Comparison of ENCODE assay signal across 19 mouse cellular contexts in genomic region chr17:12571924-12572463, GRCm38 (mm10). TPM values are rescaled to one million over a fixed set of nuclear protein-coding genes. Genes with fewer than 3 reads are reported as not detected.
DNase-seq lines count a peak whose midpoint lies in the region; ATAC-seq lines count a peak whose summit lies in the region.
"Had no signal": no experiment of that assay in that cellular context is flagged by ENCODE, and none has a peak within 500 bp of the region (broad histone marks: within the 10 kb centered on the region; RNA-seq: fewer than 3 reads in every experiment).

No protein-coding gene starts in this region.

- H3K27ac ChIP-seq in heart, embryonic 12.5 days (ENCODE audit: poor library complexity, severe bottlenecking): no peak overlapping the region
- H3K27ac ChIP-seq: limb, embryonic 12.5 days; liver, embryonic 15.5 days; macrophage; midbrain, embryonic 13.5 days; stomach, embryonic 15.5 days had no signal

- no peak overlapping the region for H3K9ac ChIP-seq in heart, embryonic 12.5 days
- H3K9ac ChIP-seq: limb, embryonic 12.5 days; liver, embryonic 15.5 days; midbrain, embryonic 13.5 days; stomach, embryonic 15.5 days had no signal

- H3K4me3 ChIP-seq in heart, embryonic 12.5 days: no peak overlapping the region
- H3K4me3 ChIP-seq: limb, embryonic 12.5 days; liver, embryonic 15.5 days; midbrain, embryonic 13.5 days; stomach, embryonic 15.5 days had no signal

- no peaks in the 10 kb centered on the region for H3K9me3 ChIP-seq in heart, embryonic 12.5 days (replicated peaks)
- H3K9me3 ChIP-seq: limb, embryonic 12.5 days; liver, embryonic 15.5 days; midbrain, embryonic 13.5 days; stomach, embryonic 15.5 days had no signal

- no peaks in the 10 kb centered on the region for H3K36me3 ChIP-seq in heart, embryonic 12.5 days
- H3K36me3 ChIP-seq: limb, embryonic 12.5 days; liver, embryonic 15.5 days; midbrain, embryonic 13.5 days; stomach, embryonic 15.5 days had no signal

- WGBS in heart, embryonic 12.5 days: 45% methylated on average over 9 of the region's 9 CpGs

- DNase-seq in heart, adult 11 months: peak; percentile 95
- peak; percentile 10 for DNase-seq in testis, postnatal 14 days (ENCODE audit: low spot score)
- no peak for DNase-seq in testis, postnatal 10 days (ENCODE audit: low spot score)
- DNase-seq in heart, postnatal 36 days: peak; percentile 26 to 30
- no peak for DNase-seq in left cerebral cortex, postnatal 10 days (ENCODE audit: extremely low spot score in 1 of 2, low spot score in 2 of 2)
- DNase-seq: cerebellum, postnatal 10 days; kidney, postnatal 14 days; layer of hippocampus, postnatal 36 days; thymus, postnatal 36 days had no signal

- no peak overlapping the region for H3K4me2 ChIP-seq in heart, embryonic 12.5 days
- H3K4me2 ChIP-seq: limb, embryonic 12.5 days; liver, embryonic 15.5 days; midbrain, embryonic 13.5 days; stomach, embryonic 15.5 days had no signal

- H3K27me3 ChIP-seq in heart, embryonic 12.5 days (replicated peaks): no peaks in the 10 kb centered on the region
- H3K27me3 ChIP-seq: limb, embryonic 12.5 days; liver, embryonic 15.5 days; midbrain, embryonic 13.5 days; stomach, embryonic 15.5 days had no signal

- no peak for ATAC-seq in heart, embryonic 12.5 days (ENCODE audit: insufficient number of reproducible peaks, low FRiP score)
- ATAC-seq in granulocyte monocyte progenitor cell, adult 5-6 weeks (replicated peaks; ENCODE audit: poor library complexity, severe bottlenecking): no peak
- ATAC-seq: midbrain, embryonic 13.5 days had no signal

- H3K4me1 ChIP-seq in heart, embryonic 12.5 days (replicated peaks): peaks cover 15% of the 10 kb centered on the region
- H3K4me1 ChIP-seq: limb, embryonic 12.5 days; liver, embryonic 15.5 days; midbrain, embryonic 13.5 days; stomach, embryonic 15.5 days had no signal

- intact Hi-C loops in heart, postnatal 36 days (cut with DNase I): no loop called here
- intact Hi-C loops in left cerebral cortex, postnatal 10 days (cut with DNase I): no loop called here

RNA-seq across cellular contexts. Expression of gene Slc22a2, which starts 11.9 kb away (rescaled TPM):
- not detected in 2 replicates for polyA plus RNA-seq in heart, embryonic 12.5 days (2016; fragmentation: Nextera tagmentation; extraction: Ambion mirVana)
- not detected for total RNA-seq in heart, postnatal 36 days (2021)
- total RNA-seq in granulocyte monocyte progenitor cell, adult 5-6 weeks (2014; fragmentation: Nextera tagmentation): not detected in 2 replicates
- not detected in 2 replicates for total RNA-seq in granulocyte monocyte progenitor cell, adult 5-6 weeks (2017)
- under 1 TPM; 0.62 to 0.87 TPM for total RNA-seq in left cerebral cortex, postnatal 10 days (2021)
- total RNA-seq: MEL had no signal
- polyA plus RNA-seq: embryonic facial prominence, embryonic 11.5 days; heart, embryonic 14.5 days; limb, embryonic 12.5 days; liver, embryonic 15.5 days; macrophage had no signal

Comparison
In these comparisons a context has a peak if more than half of its experiments do, and no peak if none do; other contexts are left out.
1. DNase-seq: peak in heart, adult 11 months (single experiment), testis, postnatal 14 days (single experiment) and heart, postnatal 36 days (2 of 2); none in testis, postnatal 10 days (single experiment) and left cerebral cortex, postnatal 10 days (0 of 2).